Mouse (Mus musculus): ENCODE data around the gene Daam2.

GRCm38 (mm10) chr17:49509431-49509830, 54.7 kb downstream of the Daam2 start:
- no peak for TF ChIP-seq CTCF (IDR thresholded peaks at IDR 0.05; ENCODE audit: insufficient read depth, low read length)
- no peak for TF ChIP-seq POLR2A (IDR thresholded peaks at IDR 0.05; ENCODE audit: borderline replicate concordance, extremely low read depth, low read depth, low read length)
